Mouse (Mus musculus) spleen, adult 10 weeks (tissue): ENCODE results near the gene Chrdl2. TPM values are rescaled to one million over a fixed set of nuclear protein-coding genes. Genes with fewer than 3 reads are reported as not detected.

Source experiments
- polyA plus RNA-seq: library from polyadenylated mRNA; stranded (reverse); fragments of 350-450 nt; fragmentation: Illumina TruSeq; extraction: RNeasy Lipid Tissue Mini Kit (QIAGEN cat#74804); gene quantifications from one replicate; pipeline ENCODE4 v1.2.3, GENCODE M21; 2015; ENCODE audit warnings: low replicate concordance; ENCODE audit not compliant: insufficient read depth

Gene Chrdl2
- polyA plus RNA-seq: not detected

DNA sequence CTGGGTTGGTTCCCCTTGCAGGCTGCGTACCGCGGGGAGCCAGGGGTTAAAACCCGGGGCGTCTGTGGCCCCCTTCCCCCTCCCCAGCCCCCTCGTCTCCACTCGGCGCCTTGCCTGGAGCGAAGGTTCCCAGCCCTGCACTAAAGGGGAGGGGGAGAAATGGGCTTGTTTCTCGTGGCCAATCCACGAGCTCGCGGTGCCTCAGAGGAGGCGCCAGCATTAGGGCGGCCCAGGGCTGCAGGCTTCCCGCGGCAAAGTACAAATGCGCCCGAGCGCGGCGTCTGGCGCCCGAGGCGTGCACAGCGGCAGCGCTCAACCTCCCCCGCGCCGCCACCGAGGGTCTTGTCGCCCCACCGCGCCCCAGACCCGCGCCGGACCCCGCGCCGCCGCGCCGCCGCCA lies at the start of gene Chrdl2:
Chrdl2 (plus strand) TSS at position 383 of the 400 bp plus-strand sequence.

DNA sequence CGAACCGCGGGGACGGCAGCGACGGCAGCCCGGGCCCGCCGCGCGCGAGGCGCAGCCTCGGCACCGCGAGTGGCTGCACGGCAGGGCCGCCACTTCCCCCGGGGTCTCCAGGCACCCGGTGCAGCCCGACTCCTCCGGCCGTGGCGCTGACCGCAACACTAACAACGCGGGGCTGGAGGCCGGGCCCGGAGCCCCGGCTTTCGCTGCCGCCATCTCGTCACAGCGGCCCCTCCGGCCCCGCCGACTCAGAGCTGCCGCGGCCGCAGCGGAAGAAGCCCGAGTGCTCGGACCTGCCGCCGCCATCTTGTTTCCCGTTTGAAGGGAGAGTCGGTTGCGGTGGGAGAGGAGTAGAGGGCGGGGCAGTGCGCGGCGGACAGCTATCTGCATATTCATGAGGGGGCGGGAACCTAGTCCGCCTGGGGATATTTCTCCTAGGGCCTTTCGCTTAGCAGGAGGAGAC lies 25.8 kb upstream of the Chrdl2 start, which contains the start of gene Rnf169:
Rnf169 (minus strand) TSS at position 317 of the 460 bp plus-strand sequence.

Other genes starting within 250 kb of the Chrdl2 start
- not detected for gene Olfr521, start 242.7 kb upstream of the Chrdl2 start, polyA plus RNA-seq
- gene Neu3, start 177.8 kb upstream of the Chrdl2 start, polyA plus RNA-seq: 5.7 TPM
- gene Xrra1, start 147.1 kb upstream of the Chrdl2 start, polyA plus RNA-seq: not detected
- gene Spcs2, start 142.7 kb upstream of the Chrdl2 start, polyA plus RNA-seq: 219 TPM
- gene Rnf169, start 25.7 kb upstream of the Chrdl2 start, polyA plus RNA-seq: 20.7 TPM
- 70.1 TPM for gene Pold3, start 115.4 kb downstream of the Chrdl2 start, polyA plus RNA-seq
- gene Lipt2, start 153.1 kb downstream of the Chrdl2 start, polyA plus RNA-seq: 5.8 TPM
- gene Kcne3, start 170.3 kb downstream of the Chrdl2 start, polyA plus RNA-seq: 4.0 TPM
- 13.3 TPM for gene Pgm2l1, start 221.2 kb downstream of the Chrdl2 start, polyA plus RNA-seq